Mouse (Mus musculus): ENCODE results near the gene Mif.

DNA sequence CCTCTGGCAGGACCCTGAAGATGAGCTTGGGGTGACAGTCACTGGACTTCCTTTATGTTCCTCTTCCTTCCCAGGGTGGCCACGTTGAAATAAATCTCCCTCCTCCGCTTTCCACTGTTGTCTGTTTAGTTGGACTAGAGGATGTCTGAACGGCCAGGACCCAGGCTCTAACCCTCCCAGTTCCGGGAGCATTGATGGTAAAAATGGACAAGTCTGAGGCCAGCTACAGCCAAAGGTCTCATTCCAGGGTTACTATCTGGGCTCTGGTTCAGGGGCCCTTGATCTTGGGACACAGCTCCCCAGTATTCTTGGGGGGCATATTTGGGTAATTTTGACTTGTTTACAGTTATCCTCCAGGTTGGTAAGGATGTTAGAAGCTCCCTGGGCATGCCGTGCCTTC lies 1.5 kb upstream of the Mif start:
- TF ChIP-seq POLR2A (IDR thresholded peaks at IDR 0.05; ENCODE audit: borderline replicate concordance, control insufficient read depth, low read depth, low read length) (no peak), CTCF (IDR thresholded peaks at IDR 0.05; ENCODE audit: control insufficient read depth, insufficient read depth, low read length) (no peak)
